Mouse (Mus musculus): Measurements from ENCODE around the gene Gm49336.

Gene Gm49336

DNA sequence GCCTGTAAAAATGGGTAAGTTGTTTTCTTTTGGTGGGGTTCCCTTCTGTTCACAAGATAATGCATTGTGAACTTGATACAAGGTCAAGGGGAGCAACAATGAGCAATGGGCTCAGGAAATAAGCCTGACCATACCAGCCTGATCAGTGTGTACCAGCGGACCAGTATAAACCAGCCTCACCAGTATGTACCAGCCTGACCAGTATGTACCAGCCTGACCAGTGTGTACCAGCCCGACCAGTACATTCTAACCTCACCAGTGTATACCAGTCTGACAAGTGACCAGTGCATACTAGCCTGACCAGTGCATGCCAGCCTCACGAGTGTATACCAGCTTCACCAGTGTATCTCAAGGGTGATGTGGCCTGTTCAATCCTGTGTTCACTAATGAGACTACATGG, 87.9 kb downstream of the Gm49336 start:
- no peak for DNase-seq (ENCODE audit: low read depth, low spot score)

All from 3T3-L1 (cell line).